Comparison of ENCODE assay signal across 15 mouse cellular contexts in the genomic region with DNA sequence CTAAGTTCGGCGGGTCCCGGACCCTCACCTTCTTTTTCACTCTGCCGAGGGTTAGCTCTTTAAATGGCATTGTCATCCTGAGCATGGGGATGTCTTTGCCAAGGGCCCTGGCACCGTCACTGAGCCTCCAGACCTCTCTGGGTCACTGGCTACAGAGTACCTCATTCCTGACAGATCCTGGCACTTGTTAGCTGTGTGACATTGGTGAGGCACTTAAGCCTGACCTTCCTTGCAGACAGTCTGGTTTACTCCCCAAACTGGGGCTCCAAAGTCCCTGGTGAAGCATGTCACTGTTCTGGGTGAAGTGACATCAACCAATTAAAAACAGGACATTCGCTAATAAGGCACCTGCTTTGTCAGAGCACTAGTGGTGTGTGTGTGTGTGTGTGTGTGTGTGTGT.
"Had no signal": no experiment of that assay in that cellular context is flagged by ENCODE, and none has a peak within 500 bp of the region (broad histone marks: within the 10 kb centered on the region; RNA-seq: fewer than 3 reads in every experiment).

No protein-coding gene starts in this region.

- H3K9me3 ChIP-seq: limb, embryonic 12.5 days; liver, embryonic 13.5 days; lung, embryonic 15.5 days; megakaryocyte, embryonic 14.5 days; midbrain, embryonic 15.5 days; neural tube, embryonic 12.5 days had no signal

- H3K27ac ChIP-seq: limb, embryonic 12.5 days; liver, embryonic 13.5 days; lung, embryonic 15.5 days; macrophage; midbrain, embryonic 15.5 days; neural tube, embryonic 12.5 days had no signal

- H3K4me3 ChIP-seq: limb, embryonic 12.5 days; liver, embryonic 13.5 days; lung, embryonic 15.5 days; megakaryocyte, embryonic 14.5 days; midbrain, embryonic 15.5 days; neural tube, embryonic 12.5 days had no signal

- H3K4me1 ChIP-seq: liver, embryonic 13.5 days; lung, embryonic 15.5 days; midbrain, embryonic 15.5 days; neural tube, embryonic 12.5 days had no signal

- H3K27me3 ChIP-seq: limb, embryonic 12.5 days; liver, embryonic 13.5 days; lung, embryonic 15.5 days; midbrain, embryonic 15.5 days; neural tube, embryonic 12.5 days had no signal

- H3K9ac ChIP-seq: limb, embryonic 12.5 days; liver, embryonic 13.5 days; liver, postnatal 0 days; lung, embryonic 15.5 days; midbrain, embryonic 15.5 days; neural tube, embryonic 12.5 days had no signal

- H3K36me3 ChIP-seq: limb, embryonic 12.5 days; liver, embryonic 13.5 days; lung, embryonic 15.5 days; midbrain, embryonic 15.5 days; neural tube, embryonic 12.5 days had no signal

- DNase-seq: kidney, postnatal 36 days; layer of hippocampus, adult 9-11 months; layer of hippocampus, postnatal 36 days; liver; liver, embryonic 13.5 days; liver, postnatal 0 days; lung, postnatal 14 days; right cerebral cortex, postnatal 14 days; thymus, postnatal 36 days had no signal
